ENCODE assay signal across 12 mouse cellular contexts in genomic region chrX:18278561-18278960, GRCm38 (mm10).
"Had no signal": no experiment of that assay in that cellular context is flagged by ENCODE, and none has a peak within 500 bp of the region (broad histone marks: within the 10 kb centered on the region; RNA-seq: fewer than 3 reads in every experiment).

No protein-coding gene starts in this region.

- H3K4me1 ChIP-seq: limb, embryonic 13.5 days; midbrain, embryonic 12.5 days; neural tube, embryonic 13.5 days; stomach, embryonic 15.5 days had no signal

- H3K27me3 ChIP-seq: limb, embryonic 13.5 days; midbrain, embryonic 12.5 days; neural tube, embryonic 13.5 days; stomach, embryonic 15.5 days had no signal

- H3K9me3 ChIP-seq: limb, embryonic 13.5 days; midbrain, embryonic 12.5 days; neural tube, embryonic 13.5 days; stomach, embryonic 15.5 days had no signal

- H3K27ac ChIP-seq: limb, embryonic 13.5 days; liver, embryonic 14.5 days; midbrain, embryonic 12.5 days; neural tube, embryonic 13.5 days; stomach, embryonic 15.5 days had no signal

- H3K9ac ChIP-seq: limb, embryonic 13.5 days; liver, embryonic 14.5 days; midbrain, embryonic 12.5 days; neural tube, embryonic 13.5 days; stomach, embryonic 15.5 days had no signal

- H3K4me3 ChIP-seq: limb, embryonic 13.5 days; midbrain, embryonic 12.5 days; neural tube, embryonic 13.5 days; stomach, embryonic 15.5 days had no signal

- H3K36me3 ChIP-seq: midbrain, embryonic 12.5 days; stomach, embryonic 15.5 days had no signal

- DNase-seq: kidney, postnatal 4 days; left cerebral cortex, postnatal 4 days; lung, adult 18-20 months; retina, postnatal 1 day; right cerebral cortex, postnatal 4 days; thymus, adult 2 months; thymus, postnatal 36 days had no signal
